Mouse (Mus musculus) gastrocnemius, adult 2 months (tissue): ENCODE results near the gene Daxx. TPM values are rescaled to one million over a fixed set of nuclear protein-coding genes. Genes with fewer than 3 reads are reported as not detected.

Source experiments
- DNase-seq: peaks from one replicate; pipeline ENCODE4 v3.0.0; 2022
- H3K27ac ChIP-seq: fragments of 200-600 bp; 2 replicates; pipeline ENCODE4 v1.8.1; 2022; ENCODE audit warnings: mild to moderate bottlenecking
- H3K4me3 ChIP-seq: fragments of 200-600 bp; 2 replicates; pipeline ENCODE4 v1.8.1; 2022; ENCODE audit warnings: mild to moderate bottlenecking, moderate library complexity
- CTCF ChIP-seq: fragments of 200-600 bp; IDR thresholded peaks from 2 replicates; pipeline ENCODE4 v1.8.1; 2022; ENCODE audit warnings: antibody characterized with exemption, mild to moderate bottlenecking, moderate library complexity
- intact Hi-C: fragments of 180-260 bp; cut with DNase I; formaldehyde crosslinking; loops from one replicate; pipeline ENCODE4 v1.15.1; 2025
- total RNA-seq, 2 experiments: library from RNA; stranded (reverse); gene quantifications; 2 replicates each; pipeline ENCODE4 v1.2.3; 2021

Daxx gene
- total RNA-seq, 2 experiments from 2014 or later, result 13.3 to 13.9 TPM

DNA sequence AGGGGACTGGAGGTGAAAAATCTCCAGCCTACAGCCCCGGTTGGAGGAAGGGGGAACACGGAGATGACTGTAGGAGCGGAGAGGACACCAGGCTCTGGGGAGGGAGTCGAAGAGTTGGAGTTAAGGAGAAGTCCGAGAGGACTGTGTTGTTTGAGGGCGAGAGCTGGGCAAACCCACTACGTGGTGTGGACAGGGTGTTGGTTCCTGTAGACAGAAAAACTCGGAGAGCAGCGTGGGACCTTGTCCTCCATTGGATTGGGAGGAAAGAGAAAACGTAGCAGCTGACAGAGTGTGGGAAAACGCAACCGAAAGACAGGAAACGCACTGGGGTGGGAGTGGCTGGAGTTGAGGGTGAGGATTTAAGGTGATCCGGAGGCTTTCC lies 646 bp downstream of the Daxx start:
- peak overlapping the region; percentile 92 for H3K4me3 ChIP-seq
- no peak for DNase-seq
- intact Hi-C loops, result no loop called here
- no peak for TF ChIP-seq CTCF
- H3K27ac ChIP-seq, result peak overlapping the region; percentile 97

DNA sequence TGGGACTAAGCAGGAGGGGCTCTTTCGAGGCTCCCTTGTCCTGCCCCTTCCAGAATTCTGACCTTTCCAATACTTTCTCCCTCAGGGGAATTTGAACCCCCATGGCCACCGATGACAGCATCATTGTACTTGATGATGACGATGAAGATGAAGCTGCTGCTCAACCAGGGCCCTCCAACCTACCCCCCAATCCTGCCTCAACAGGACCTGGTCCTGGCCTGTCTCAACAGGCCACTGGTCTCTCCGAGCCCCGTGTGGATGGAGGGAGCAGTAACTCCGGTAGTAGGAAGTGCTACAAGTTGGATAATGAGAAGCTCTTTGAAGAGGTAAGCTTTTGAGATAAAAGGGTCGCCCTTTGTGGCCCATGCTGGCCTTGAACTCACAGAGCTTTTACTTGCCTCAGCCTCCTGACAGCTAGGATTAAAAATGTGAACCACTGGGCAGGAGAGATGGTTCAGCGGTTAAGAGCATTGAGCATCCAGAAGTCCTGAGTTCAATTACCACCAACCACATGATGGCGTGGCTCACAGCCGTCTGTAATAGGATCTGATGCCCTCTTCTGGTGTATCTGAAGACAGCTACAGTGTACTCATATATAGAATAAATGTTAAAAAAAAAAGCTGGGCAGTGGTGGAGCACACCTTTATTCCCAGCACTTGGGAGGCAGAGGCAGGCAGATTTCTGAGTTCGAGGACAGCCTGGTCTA lies 1.3 kb downstream of the Daxx start:
- intact Hi-C loops, result no loop called here
- Histone ChIP-seq H3K4me3 (peak overlapping the region; percentile 92), H3K27ac (peak overlapping the region; percentile 97)
- no peak for TF ChIP-seq CTCF
- no peak for DNase-seq

GRCm38 (mm10) chr17:33911052-33911812 lies 2.0 kb downstream of the Daxx start:
- H3K27ac ChIP-seq, result no peak overlapping the region
- TF ChIP-seq CTCF, result no peak
- no peak for DNase-seq
- no peak overlapping the region for H3K4me3 ChIP-seq
- intact Hi-C loops, result no loop called here

GRCm38 (mm10) chr17:33911813-33912414 lies 2.7 kb downstream of the Daxx start:
- TF ChIP-seq CTCF, result no peak
- intact Hi-C loops, result no loop called here
- DNase-seq, result no peak

GRCm38 (mm10) chr17:33913264-33913663 lies 4.0 kb downstream of the Daxx start:
- intact Hi-C loops, result no loop called here
- TF ChIP-seq CTCF, result no peak
- DNase-seq, result no peak
- Histone ChIP-seq H3K4me3 (no peak overlapping the region), H3K27ac (no peak overlapping the region)

More at GRCm38 (mm10) chr17:33911813-33912414, 2.7 kb downstream of the Daxx start:
- H3K27ac ChIP-seq, result no peak overlapping the region
- H3K4me3 ChIP-seq, result no peak overlapping the region

GRCm38 (mm10) chr17:33913905-33914304 lies 4.7 kb downstream of the Daxx start:
- intact Hi-C loops, result no loop called here
- no peak overlapping the region for H3K4me3 ChIP-seq
- no peak overlapping the region for H3K27ac ChIP-seq
- no peak for DNase-seq
- no peak for TF ChIP-seq CTCF

DNA sequence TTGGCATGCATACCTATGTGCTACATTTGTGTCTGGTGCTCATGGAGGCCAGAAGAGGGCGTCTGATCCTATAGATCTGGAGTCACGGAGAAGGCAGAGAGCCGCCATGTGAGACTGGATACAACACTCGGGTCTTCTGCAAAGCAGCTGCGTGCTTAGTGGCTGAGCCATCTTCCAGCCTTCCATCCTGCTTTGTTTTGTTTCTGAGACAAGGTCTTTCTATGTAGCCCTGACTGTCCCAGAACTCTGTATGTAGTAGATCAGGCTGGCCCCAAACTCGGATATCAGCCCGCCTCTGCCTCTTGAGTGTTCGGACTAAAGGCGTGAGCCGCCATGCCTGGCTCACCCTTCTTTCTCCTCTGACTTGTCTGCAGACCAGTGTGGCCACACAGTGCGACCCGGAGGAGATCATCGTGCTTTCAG lies 5.8 kb downstream of the Daxx start:
- intact Hi-C loops, result no loop called here
- TF ChIP-seq CTCF, result no peak
- peak overlapping the region; percentile 87 for H3K27ac ChIP-seq
- H3K4me3 ChIP-seq, result peak overlapping the region; percentile 82
- DNase-seq, result no peak

GRCm38 (mm10) chr17:33915671-33916250 lies 6.5 kb downstream of the Daxx start, which contains the start of the genes Tapbp and Zbtb22:
Gene Tapbp, plus strand, starts transcription at chr17:33915899.
Gene Zbtb22, plus strand, starts transcription at chr17:33915904.
- Histone ChIP-seq H3K4me3 (peak within 1 kb of the TSS; percentile 82), H3K27ac (peak within 1 kb of the TSS; percentile 87)
- no peak for TF ChIP-seq CTCF
- intact Hi-C loops, result no loop called here
- peak; percentile 96 for DNase-seq

DNA sequence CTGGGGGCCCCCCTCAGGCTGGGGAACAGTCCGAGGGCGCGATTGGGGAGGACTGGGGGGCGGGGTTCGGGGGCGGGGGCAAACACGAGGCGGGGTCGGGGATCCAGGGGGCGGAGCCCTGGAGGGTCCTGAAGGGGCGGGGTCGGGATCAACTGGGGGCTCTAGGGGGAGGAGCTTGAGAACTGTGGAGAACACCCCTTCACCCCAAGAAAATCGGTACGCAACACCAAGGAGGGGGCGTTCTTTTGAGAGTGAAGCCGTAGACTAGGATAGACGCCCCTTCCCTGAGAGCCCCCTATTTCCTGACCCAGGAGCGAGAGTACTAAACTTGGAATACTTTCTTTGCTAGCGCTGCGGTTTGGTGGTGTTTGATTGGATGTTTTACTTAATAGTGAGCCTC lies 7.1 kb downstream of the Daxx start:
- intact Hi-C loops, result no loop called here
- no peak for DNase-seq
- H3K27ac ChIP-seq, result peak overlapping the region; percentile 87
- peak overlapping the region; percentile 82 for H3K4me3 ChIP-seq
- no peak for TF ChIP-seq CTCF

- intact Hi-C loops, result no loop called here
- DNase-seq, result no peak
- no peak for TF ChIP-seq CTCF
- H3K27ac ChIP-seq, result peak overlapping the region; percentile 87
- H3K4me3 ChIP-seq, result peak overlapping the region; percentile 82
Observed at GRCm38 (mm10) chr17:33916847-33917655, 7.8 kb downstream of the Daxx start.

DNA sequence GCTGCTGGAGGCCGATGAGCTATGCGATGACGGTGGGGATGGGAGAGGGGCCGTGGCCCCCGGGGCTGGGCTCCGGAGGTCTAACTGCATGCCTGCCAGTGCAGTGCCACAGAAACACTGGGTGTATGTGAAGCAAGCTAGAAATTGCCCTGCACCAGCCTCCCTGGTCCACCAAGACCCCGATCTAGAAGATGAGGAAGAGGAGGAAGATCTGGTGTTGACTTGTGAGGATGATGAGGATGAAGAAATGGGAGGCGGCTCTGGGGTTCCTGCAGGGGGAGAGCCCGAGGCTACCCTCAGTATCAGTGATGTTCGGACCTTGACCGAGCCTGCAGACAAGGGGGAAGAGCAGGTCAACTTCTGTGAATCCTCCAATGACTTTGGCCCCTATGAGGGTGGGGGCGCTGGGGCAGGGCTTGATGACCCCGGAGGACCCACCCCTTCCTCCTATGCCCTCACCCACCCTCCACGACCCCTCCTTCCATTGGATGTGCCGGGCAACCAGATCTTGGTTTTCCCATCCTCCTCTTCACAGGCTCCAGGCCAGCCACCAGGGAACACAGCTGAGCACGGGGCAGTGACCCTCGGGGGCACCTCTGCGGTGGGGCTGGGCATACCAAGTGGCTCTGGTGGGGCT lies 8.6 kb downstream of the Daxx start:
- no peak for TF ChIP-seq CTCF
- intact Hi-C loops, result no loop called here
- DNase-seq, result no peak
- Histone ChIP-seq H3K4me3 (no peak overlapping the region), H3K27ac (peak overlapping the region; percentile 89)
